ENCODE assay signal across 24 mouse cellular contexts in genomic region chr13:79297225-79297710, GRCm38 (mm10).
DNase-seq lines count a peak whose midpoint lies in the region; ATAC-seq and TF ChIP-seq lines count a peak whose summit lies in the region.
"Had no signal": no experiment of that assay in that cellular context is flagged by ENCODE, and none has a peak within 500 bp of the region (broad histone marks: within the 10 kb centered on the region; RNA-seq: fewer than 3 reads in every experiment).

No protein-coding gene starts in this region.

- peak; percentile 49 for DNase-seq in forebrain, embryonic 10.5 days (ENCODE audit: extremely low spot score, low spot score)
- DNase-seq in forebrain, postnatal 0 days, result no peak
- DNase-seq in embryo, embryonic 10.5 days (ENCODE audit: low spot score), result peak; percentile 44
- peak; percentile 63 for DNase-seq in forebrain, embryonic 14.5 days (ENCODE audit: low spot score)
- peak; percentile 66 for DNase-seq in midbrain, embryonic 14.5 days
- DNase-seq in heart, postnatal 25 days (ENCODE audit: low spot score), result no peak
- DNase-seq in right cerebral cortex, postnatal 4 days, result no peak
- DNase-seq: adrenal gland, postnatal 25 days; cerebellum, adult 9-10 months; gastrocnemius, postnatal 14 days; heart, adult 11 months; heart, postnatal 14 days; kidney, adult 11 months; kidney, postnatal 36 days; lung, adult 18-20 months; lung, postnatal 10 days had no signal

- no peaks in the 10 kb centered on the region for H3K9me3 ChIP-seq in forebrain, embryonic 10.5 days
- H3K9me3 ChIP-seq in forebrain, postnatal 0 days (ENCODE audit: low read length), result no peaks in the 10 kb centered on the region
- H3K9me3 ChIP-seq in forebrain, embryonic 14.5 days (replicated peaks; ENCODE audit: control insufficient read depth, low read length), result no peaks in the 10 kb centered on the region
- H3K9me3 ChIP-seq in midbrain, embryonic 14.5 days (ENCODE audit: control insufficient read depth, low read length), result no peaks in the 10 kb centered on the region
- H3K9me3 ChIP-seq: embryonic facial prominence, embryonic 15.5 days; heart, embryonic 13.5 days; hindbrain, embryonic 12.5 days; kidney, embryonic 15.5 days; limb, embryonic 13.5 days; liver, embryonic 12.5 days; neural tube, embryonic 12.5 days had no signal

- no peak overlapping the region for H3K4me2 ChIP-seq in forebrain, postnatal 0 days (ENCODE audit: low read depth)
- peak overlapping the region; percentile 16; the same call in 1 of the 2 replicates for H3K4me2 ChIP-seq in forebrain, embryonic 14.5 days (ENCODE audit: low read length)
- H3K4me2 ChIP-seq in midbrain, embryonic 14.5 days (ENCODE audit: low read length), result peak overlapping the region; percentile 4; the same call in 1 of the 2 replicates
- H3K4me2 ChIP-seq: embryonic facial prominence, embryonic 15.5 days; heart, embryonic 13.5 days; hindbrain, embryonic 12.5 days; kidney, embryonic 15.5 days; limb, embryonic 13.5 days; liver, embryonic 12.5 days; neural tube, embryonic 12.5 days had no signal

- peaks cover 10% of the 10 kb centered on the region; the same call in 1 of the 2 replicates for H3K27me3 ChIP-seq in forebrain, embryonic 10.5 days (ENCODE audit: poor library complexity, severe bottlenecking)
- no peaks in the 10 kb centered on the region for H3K27me3 ChIP-seq in forebrain, postnatal 0 days (ENCODE audit: insufficient read depth, low read length)
- H3K27me3 ChIP-seq in forebrain, embryonic 14.5 days (replicated peaks; ENCODE audit: control insufficient read depth, insufficient read depth, low read length), result no peaks in the 10 kb centered on the region
- no peaks in the 10 kb centered on the region for H3K27me3 ChIP-seq in midbrain, embryonic 14.5 days (ENCODE audit: control insufficient read depth, insufficient read depth, low read length)
- H3K27me3 ChIP-seq: embryonic facial prominence, embryonic 15.5 days; heart, embryonic 13.5 days; hindbrain, embryonic 12.5 days; kidney, embryonic 15.5 days; limb, embryonic 13.5 days; liver, embryonic 12.5 days; neural tube, embryonic 12.5 days had no signal

- no peak for TF ChIP-seq CTCF in forebrain, postnatal 0 days (IDR thresholded peaks at IDR 0.05; ENCODE audit: low read depth)

- ATAC-seq in forebrain, postnatal 0 days, result no peak
- ATAC-seq in forebrain, embryonic 14.5 days, result peak; percentile 81
- ATAC-seq in midbrain, embryonic 14.5 days (ENCODE audit: low FRiP score, low TSS enrichment), result peak; percentile 62; the same call in 1 of the 2 replicates
- ATAC-seq: CD4-positive, CD25-positive, alpha-beta regulatory T cell, adult 4 months; liver, embryonic 12.5 days had no signal

- no peak overlapping the region for H3K9ac ChIP-seq in forebrain, postnatal 0 days
- no peak overlapping the region for H3K9ac ChIP-seq in forebrain, embryonic 14.5 days (ENCODE audit: low read length)
- no peak overlapping the region for H3K9ac ChIP-seq in midbrain, embryonic 14.5 days (replicated peaks; ENCODE audit: low read length)
- H3K9ac ChIP-seq: embryonic facial prominence, embryonic 15.5 days; heart, embryonic 13.5 days; hindbrain, embryonic 12.5 days; kidney, embryonic 15.5 days; limb, embryonic 13.5 days; liver, embryonic 12.5 days; neural tube, embryonic 12.5 days had no signal

- H3K36me3 ChIP-seq in forebrain, embryonic 10.5 days (replicated peaks), result no peaks in the 10 kb centered on the region
- H3K36me3 ChIP-seq in forebrain, postnatal 0 days (ENCODE audit: insufficient read depth), result no peaks in the 10 kb centered on the region
- no peaks in the 10 kb centered on the region for H3K36me3 ChIP-seq in forebrain, embryonic 14.5 days (ENCODE audit: control insufficient read depth, insufficient read depth, low read length)
- no peaks in the 10 kb centered on the region for H3K36me3 ChIP-seq in midbrain, embryonic 14.5 days (ENCODE audit: control insufficient read depth, insufficient read depth, low read length)
- H3K36me3 ChIP-seq: embryonic facial prominence, embryonic 15.5 days; heart, embryonic 13.5 days; hindbrain, embryonic 12.5 days; kidney, embryonic 15.5 days; limb, embryonic 13.5 days; liver, embryonic 12.5 days; neural tube, embryonic 12.5 days had no signal

- no peak overlapping the region for H3K4me3 ChIP-seq in forebrain, embryonic 10.5 days
- no peak overlapping the region for H3K4me3 ChIP-seq in forebrain, postnatal 0 days (ENCODE audit: low read depth, low read length)
- H3K4me3 ChIP-seq in forebrain, embryonic 14.5 days (ENCODE audit: low read depth, low read length), result no peak overlapping the region
- no peak overlapping the region for H3K4me3 ChIP-seq in midbrain, embryonic 14.5 days (replicated peaks; ENCODE audit: low read depth, low read length)
- H3K4me3 ChIP-seq: embryonic facial prominence, embryonic 15.5 days; heart, embryonic 13.5 days; hindbrain, embryonic 12.5 days; kidney, embryonic 15.5 days; limb, embryonic 13.5 days; liver, embryonic 12.5 days; neural tube, embryonic 12.5 days had no signal

- WGBS in forebrain, embryonic 10.5 days, result 23% methylated on average over 6 of the region's 6 CpGs
- 10% methylated on average over 6 of the region's 6 CpGs for WGBS in forebrain, postnatal 0 days
- WGBS in forebrain, embryonic 14.5 days, result 3% methylated on average over 6 of the region's 6 CpGs
- WGBS in midbrain, embryonic 14.5 days, result 7% methylated on average over 6 of the region's 6 CpGs

- intact Hi-C loops in heart, postnatal 25 days (cut with DNase I), result no loop called here

- H3K27ac ChIP-seq in forebrain, embryonic 10.5 days, result peak overlapping the region; percentile 65
- H3K27ac ChIP-seq in forebrain, postnatal 0 days (ENCODE audit: low read depth, low read length), result no peak overlapping the region
- no peak overlapping the region for H3K27ac ChIP-seq in forebrain, embryonic 14.5 days (ENCODE audit: low read depth, low read length)
- H3K27ac ChIP-seq in midbrain, embryonic 14.5 days (replicated peaks; ENCODE audit: low read depth, low read length), result no peak overlapping the region
- H3K27ac ChIP-seq: embryonic facial prominence, embryonic 15.5 days; heart, embryonic 13.5 days; hindbrain, embryonic 12.5 days; kidney, embryonic 15.5 days; limb, embryonic 13.5 days; liver, embryonic 12.5 days; neural tube, embryonic 12.5 days had no signal

- peaks cover 24% of the 10 kb centered on the region for H3K4me1 ChIP-seq in forebrain, embryonic 10.5 days
- H3K4me1 ChIP-seq in forebrain, postnatal 0 days (ENCODE audit: insufficient read depth), result no peaks in the 10 kb centered on the region
- peaks cover 6% of the 10 kb centered on the region; the same call in 1 of the 2 replicates for H3K4me1 ChIP-seq in forebrain, embryonic 14.5 days (ENCODE audit: control insufficient read depth, insufficient read depth, low read length)
- H3K4me1 ChIP-seq in midbrain, embryonic 14.5 days (ENCODE audit: control insufficient read depth, insufficient read depth, low read length), result peaks cover 9% of the 10 kb centered on the region
- H3K4me1 ChIP-seq: embryonic facial prominence, embryonic 15.5 days; heart, embryonic 13.5 days; hindbrain, embryonic 12.5 days; kidney, embryonic 15.5 days; liver, embryonic 12.5 days; neural tube, embryonic 12.5 days had no signal

Comparison
In these comparisons a context has a peak if more than half of its experiments do, and no peak if none do; other contexts are left out.
1. DNase-seq: peak in forebrain, embryonic 10.5 days (single experiment), embryo, embryonic 10.5 days (single experiment), forebrain, embryonic 14.5 days (single experiment) and midbrain, embryonic 14.5 days (single experiment); none in forebrain, postnatal 0 days (single experiment), heart, postnatal 25 days (single experiment) and right cerebral cortex, postnatal 4 days (single experiment).